Mouse (Mus musculus) forebrain, embryonic 15.5 days (tissue): Measurements from ENCODE around the gene Nt5c2. TPM values are rescaled to one million over a fixed set of nuclear protein-coding genes. Genes with fewer than 3 reads are reported as not detected.
A peak's percentile ranks its signal among the peaks of the same experiment; 100 is the strongest.
"Not testable (repeated sequence)": the region's sequence is repeated elsewhere in the genome, so short reads cannot be mapped to it uniquely, and the experiment has no call there.

Source experiments
- ATAC-seq: fragments of 200-750 bp; cut with Nextera tagmentation; replicated peaks from 2 replicates; pipeline ENCODE4 v1.8.0; 2017; ENCODE audit warnings: mild to moderate bottlenecking, moderate TSS enrichment, moderate library complexity
- H3K27ac ChIP-seq: fragments of 300-500 bp; sonication (generic); replicated peaks from 2 replicates; pipeline ENCODE4 v1.5.1; 2015; ENCODE audit warnings: mild to moderate bottlenecking, inconsistent platforms
- H3K27me3 ChIP-seq: fragments of 300-500 bp; sonication (generic); 2 replicates; pipeline ENCODE4 v1.6.1; 2015; ENCODE audit warnings: inconsistent platforms
- H3K36me3 ChIP-seq: fragments of 300-500 bp; sonication (generic); 2 replicates; pipeline ENCODE4 v1.6.1; 2015; ENCODE audit warnings: mild to moderate bottlenecking, inconsistent platforms
- H3K4me1 ChIP-seq: fragments of 300-500 bp; sonication (generic); 2 replicates; pipeline ENCODE4 v1.6.1; 2015; ENCODE audit warnings: inconsistent platforms
- H3K4me2 ChIP-seq: fragments of 300-500 bp; sonication (generic); replicated peaks from 2 replicates; pipeline ENCODE4 v1.6.1; 2015; ENCODE audit warnings: mild to moderate bottlenecking, inconsistent platforms
- H3K4me3 ChIP-seq: fragments of 300-500 bp; sonication (generic); 2 replicates; pipeline ENCODE4 v1.5.1; 2015; ENCODE audit warnings: mild to moderate bottlenecking, inconsistent platforms
- H3K9ac ChIP-seq: fragments of 300-500 bp; sonication (generic); replicated peaks from 2 replicates; pipeline ENCODE4 v1.6.1; 2015; ENCODE audit warnings: mild to moderate bottlenecking, inconsistent platforms
- H3K9me3 ChIP-seq: fragments of 300-500 bp; sonication (generic); 2 replicates; pipeline ENCODE4 v1.6.1; 2016; ENCODE audit warnings: inconsistent platforms
- WGBS: fragments of 180-500 bp; shearing (Covaris S2); methylation state at CpG from one replicate; pipeline ENCODE4 v1.1.7; 2015; ENCODE audit warnings: mixed read lengths; 5-methylcytosine and 5-hydroxymethylcytosine counted together
- polyA plus RNA-seq: library from polyadenylated mRNA; unstranded; fragments of >200 nt; fragmentation: Nextera tagmentation; extraction: Ambion mirVana; gene quantifications from 2 replicates; pipeline ENCODE4 v1.2.1, GENCODE M21; 2015

The Nt5c2 gene
- polyA plus RNA-seq, 1 experiment from 2014 or later = 78.2 TPM

GRCm38 (mm10) chr19:47015396-47015795 lies 443 bp upstream of the Nt5c2 start:
- H3K27ac ChIP-seq = peak overlapping the region; percentile 93
- H3K4me1 ChIP-seq = peaks cover 36% of the 10 kb centered on the region
- peak overlapping the region; percentile 69 for H3K9ac ChIP-seq
- ATAC-seq = peak; percentile 16
- 0 out of 2 replicates have a peak, but pooled peaks cover under 1% of the 10 kb centered on the region for H3K36me3 ChIP-seq
- peaks cover 21% of the 10 kb centered on the region; the same call in 1 of the 2 replicates for H3K27me3 ChIP-seq
- no peaks in the 10 kb centered on the region for H3K9me3 ChIP-seq
- H3K4me3 ChIP-seq = peak overlapping the region; percentile 56
- peak overlapping the region; percentile 80 for H3K4me2 ChIP-seq
- WGBS = under 1% methylated on average over 37 of the region's 37 CpGs

DNA sequence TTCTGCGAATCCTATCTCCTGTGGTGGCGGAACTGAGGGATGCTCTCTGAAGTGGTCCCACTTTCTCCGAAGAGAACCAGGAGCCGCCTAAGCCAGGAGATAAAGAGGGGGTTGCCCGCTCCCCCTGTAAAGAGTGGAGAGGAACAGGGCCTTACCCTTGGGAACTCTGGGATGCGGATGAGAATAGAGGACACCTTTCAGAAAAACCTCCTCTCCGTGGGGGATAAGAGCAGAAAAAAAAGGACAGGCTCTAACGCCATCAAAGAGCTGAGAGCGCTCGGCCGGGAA lies 850 bp downstream of the Nt5c2 start:
- peaks cover 27% of the 10 kb centered on the region for H3K4me1 ChIP-seq
- H3K4me3 ChIP-seq = peak overlapping the region; percentile 56
- no peaks in the 10 kb centered on the region for H3K36me3 ChIP-seq
- H3K4me2 ChIP-seq = peak overlapping the region; percentile 80
- H3K9ac ChIP-seq = peak overlapping the region; percentile 69
- H3K27me3 ChIP-seq = peaks cover 21% of the 10 kb centered on the region; the same call in 1 of the 2 replicates
- WGBS = under 1% methylated on average over 11 of the region's 11 CpGs
- H3K27ac ChIP-seq = peak overlapping the region; percentile 93
- peak; percentile 33; the same call in 1 of the 2 replicates for ATAC-seq
- no peaks in the 10 kb centered on the region for H3K9me3 ChIP-seq

DNA sequence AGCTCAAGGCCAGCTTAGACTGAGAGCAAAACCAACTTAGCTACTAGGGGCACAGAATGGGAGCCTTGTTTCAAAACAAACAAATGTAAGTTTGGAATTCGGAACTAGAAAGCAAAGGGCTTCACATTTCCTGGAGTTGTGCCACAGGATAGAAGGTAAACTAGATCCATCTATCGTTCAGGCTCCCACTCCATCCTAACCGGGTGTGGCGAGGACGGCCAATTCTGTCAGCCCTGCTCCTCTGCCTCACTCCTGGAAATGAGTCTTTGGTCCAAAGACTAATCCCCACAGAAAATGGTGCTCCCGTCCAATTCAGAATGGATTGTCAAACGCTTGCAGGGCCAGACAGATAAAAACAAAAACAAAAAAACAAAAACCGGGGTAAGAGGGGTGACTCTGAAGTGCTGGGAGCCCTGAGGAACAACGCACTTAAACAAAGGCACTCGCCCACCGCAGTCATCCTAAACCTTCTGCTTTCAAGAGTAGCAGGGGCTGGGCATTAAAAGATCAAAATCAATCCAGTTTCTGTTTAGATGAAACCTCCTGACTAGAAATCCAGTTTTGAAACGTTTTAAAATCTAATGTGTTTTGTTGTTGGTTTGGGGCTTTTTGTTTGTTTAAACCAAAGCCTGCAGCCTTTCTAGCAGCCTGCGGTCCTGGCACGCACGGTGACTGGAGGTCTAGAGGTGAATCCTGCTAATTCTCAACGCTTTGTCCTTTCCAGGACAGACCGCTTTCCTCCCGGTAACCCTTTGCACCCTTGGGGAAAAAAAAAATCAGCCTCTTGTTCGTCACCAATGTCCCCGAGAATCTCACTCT lies 1.4 kb downstream of the Nt5c2 start:
- H3K36me3 ChIP-seq = no peaks in the 10 kb centered on the region

DNA sequence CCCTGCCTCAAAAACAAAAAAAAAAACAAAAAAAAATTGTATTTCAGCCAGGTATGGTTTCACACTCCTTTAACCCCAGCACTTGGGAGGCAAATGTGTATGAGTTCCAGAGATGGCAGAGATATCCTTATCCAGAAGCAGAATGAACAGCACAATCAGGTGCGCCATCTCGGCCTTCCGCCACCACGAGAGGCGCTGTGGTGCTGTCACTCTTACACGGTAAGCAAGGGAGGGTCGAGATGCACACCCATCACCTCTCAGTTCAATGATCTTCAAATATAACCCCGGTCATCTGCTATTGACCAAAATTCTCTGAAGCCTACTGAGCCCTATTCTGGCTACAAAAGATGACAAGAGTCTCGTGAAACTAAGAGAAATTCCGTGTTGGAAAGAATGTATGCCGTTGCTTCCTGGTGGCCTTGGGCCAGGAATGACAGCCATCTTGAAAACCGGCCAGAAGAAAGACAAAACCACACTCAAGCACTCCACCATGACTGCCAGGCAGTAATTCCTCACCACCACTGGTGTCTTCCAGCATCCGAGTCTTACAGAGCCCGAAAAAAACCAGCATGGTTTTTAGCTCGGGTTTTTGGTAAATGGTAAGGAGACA lies 2.3 kb downstream of the Nt5c2 start:
- 85% methylated on average over 15 of the region's 15 CpGs for WGBS
- no peak overlapping the region for H3K9ac ChIP-seq
- H3K36me3 ChIP-seq = no peaks in the 10 kb centered on the region
- no peak overlapping the region for H3K27ac ChIP-seq
- no peak for ATAC-seq
- peaks cover 19% of the 10 kb centered on the region; the same call in 1 of the 2 replicates for H3K27me3 ChIP-seq
- H3K9me3 ChIP-seq = no peaks in the 10 kb centered on the region
- H3K4me1 ChIP-seq = peaks cover 16% of the 10 kb centered on the region
- peak overlapping the region; percentile 80; the same call in 1 of the 2 replicates for H3K4me2 ChIP-seq
- H3K4me3 ChIP-seq = peak overlapping the region; percentile 56; the same call in 1 of the 2 replicates

More for the DNA sequence above, 1.4 kb downstream of the Nt5c2 start:
- H3K27me3 ChIP-seq = peaks cover 21% of the 10 kb centered on the region; the same call in 1 of the 2 replicates
- H3K4me2 ChIP-seq = peak overlapping the region; percentile 80
- H3K9me3 ChIP-seq = no peaks in the 10 kb centered on the region
- no peak for ATAC-seq
- peak overlapping the region; percentile 69 for H3K9ac ChIP-seq
- H3K27ac ChIP-seq = peak overlapping the region; percentile 93
- H3K4me1 ChIP-seq = peaks cover 23% of the 10 kb centered on the region
- peak overlapping the region; percentile 56 for H3K4me3 ChIP-seq
- WGBS = 10% methylated on average over 20 of the region's 20 CpGs

- no peak overlapping the region for H3K4me2 ChIP-seq
- no peak overlapping the region for H3K4me3 ChIP-seq
- H3K27ac ChIP-seq = no peak overlapping the region
- 91% methylated on average over 5 of the region's 5 CpGs for WGBS
- no peaks in the 10 kb centered on the region for H3K36me3 ChIP-seq
- no peak for ATAC-seq
- no peaks in the 10 kb centered on the region for H3K9me3 ChIP-seq
- peaks cover 8% of the 10 kb centered on the region for H3K4me1 ChIP-seq
- H3K27me3 ChIP-seq = peaks cover 12% of the 10 kb centered on the region; the same call in 1 of the 2 replicates
- H3K9ac ChIP-seq = no peak overlapping the region
Observed at GRCm38 (mm10) chr19:47009943-47010342, 5.0 kb downstream of the Nt5c2 start.

- Histone ChIP-seq H3K4me1 (peaks cover 8% of the 10 kb centered on the region), H3K27me3 (peaks cover 12% of the 10 kb centered on the region; the same call in 1 of the 2 replicates), H3K9me3 (no peaks in the 10 kb centered on the region), H3K4me2 (no peak overlapping the region), H3K36me3 (no peaks in the 10 kb centered on the region), H3K4me3 (no peak overlapping the region), H3K9ac (no peak overlapping the region), H3K27ac (no peak overlapping the region)
- 91% methylated on average over 7 of the region's 7 CpGs for WGBS
- ATAC-seq = no peak
Observed at GRCm38 (mm10) chr19:47009420-47009819, 5.5 kb downstream of the Nt5c2 start.

- H3K4me2 ChIP-seq = no peak overlapping the region
- H3K9ac ChIP-seq = no peak overlapping the region
- H3K27ac ChIP-seq = no peak overlapping the region
- H3K27me3 ChIP-seq = no peaks in the 10 kb centered on the region
- H3K4me3 ChIP-seq = no peak overlapping the region
- ATAC-seq = no peak
- 2% methylated on average over 4 of the region's 4 CpGs for WGBS
- no peaks in the 10 kb centered on the region for H3K4me1 ChIP-seq
- H3K36me3 ChIP-seq = no peaks in the 10 kb centered on the region
- no peaks in the 10 kb centered on the region for H3K9me3 ChIP-seq
Observed at GRCm38 (mm10) chr19:47006321-47006720, 8.6 kb downstream of the Nt5c2 start.

DNA sequence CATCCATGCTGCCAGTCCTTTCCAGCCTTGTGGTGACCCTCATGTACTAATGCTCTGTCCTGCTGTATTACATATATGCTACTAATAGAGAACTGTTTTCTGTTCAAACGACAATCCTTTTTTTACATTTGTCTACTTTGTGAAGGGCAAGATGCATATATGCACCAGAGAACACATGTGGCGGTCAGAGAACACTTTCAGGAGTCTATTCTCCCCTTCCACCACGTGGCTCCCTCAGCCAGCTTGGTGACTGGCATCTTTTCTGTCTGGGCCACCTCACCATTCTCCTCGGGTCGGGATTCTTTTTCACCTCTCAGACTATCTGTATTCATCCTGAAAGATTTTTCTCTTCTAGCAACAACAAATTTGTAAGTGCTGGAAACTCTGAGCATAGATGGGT lies 9.1 kb downstream of the Nt5c2 start:
- ATAC-seq = no peak
- H3K27me3 ChIP-seq = no peaks in the 10 kb centered on the region
- no peak overlapping the region for H3K4me2 ChIP-seq
- no peak overlapping the region for H3K27ac ChIP-seq
- H3K4me1 ChIP-seq = no peaks in the 10 kb centered on the region
- H3K36me3 ChIP-seq = no peaks in the 10 kb centered on the region
- 60% methylated on average over 5 of the region's 5 CpGs for WGBS
- H3K9me3 ChIP-seq = no peaks in the 10 kb centered on the region
- H3K9ac ChIP-seq = no peak overlapping the region
- no peak overlapping the region for H3K4me3 ChIP-seq

GRCm38 (mm10) chr19:47003742-47004511 lies 11.0 kb downstream of the Nt5c2 start:
- no peaks in the 10 kb centered on the region for H3K9me3 ChIP-seq
- no peak overlapping the region for H3K4me3 ChIP-seq
- H3K9ac ChIP-seq = no peak overlapping the region
- H3K4me1 ChIP-seq = no peaks in the 10 kb centered on the region
- H3K36me3 ChIP-seq = no peaks in the 10 kb centered on the region
- H3K4me2 ChIP-seq = no peak overlapping the region
- H3K27ac ChIP-seq = no peak overlapping the region
- H3K27me3 ChIP-seq = no peaks in the 10 kb centered on the region
- ATAC-seq = no peak
- 79% methylated on average over 6 of the region's 6 CpGs for WGBS

DNA sequence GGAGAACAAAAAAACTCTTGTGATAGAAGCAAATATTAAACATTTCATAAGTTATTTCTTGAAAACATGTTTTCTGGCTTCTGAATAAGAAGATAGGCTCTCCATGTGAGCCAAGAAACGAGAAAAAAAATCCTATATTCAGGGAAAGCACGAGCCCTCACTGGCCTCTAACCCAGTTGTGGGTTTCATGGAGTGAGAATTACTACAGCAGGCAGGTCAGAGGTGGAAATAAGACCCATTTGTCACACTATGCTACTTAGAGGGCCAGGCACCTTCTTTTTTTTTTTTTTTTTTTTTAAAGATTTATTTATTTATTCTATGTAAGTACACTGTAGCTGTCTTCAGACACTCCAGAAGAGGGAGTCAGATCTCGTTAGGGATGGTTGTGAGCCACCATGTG lies 14.6 kb downstream of the Nt5c2 start:
- H3K4me3 ChIP-seq, H3K27me3 ChIP-seq, H3K9ac ChIP-seq, H3K9me3 ChIP-seq, H3K4me2 ChIP-seq, H3K36me3 ChIP-seq, ATAC-seq, H3K4me1 ChIP-seq, H3K27ac ChIP-seq: not testable (repeated sequence)
- 74% methylated on average over 3 of the region's 3 CpGs for WGBS

- H3K36me3 ChIP-seq = no peaks in the 10 kb centered on the region
- no peak overlapping the region for H3K27ac ChIP-seq
- WGBS = 88% methylated on average over 6 of the region's 6 CpGs
- no peak for ATAC-seq
- H3K9ac ChIP-seq = no peak overlapping the region
- H3K4me2 ChIP-seq = no peak overlapping the region
- H3K4me1 ChIP-seq = 0 out of 2 replicates have a peak, but pooled peaks cover 4% of the 10 kb centered on the region
- H3K9me3 ChIP-seq = no peaks in the 10 kb centered on the region
- H3K4me3 ChIP-seq = no peak overlapping the region
- no peaks in the 10 kb centered on the region for H3K27me3 ChIP-seq
Observed at GRCm38 (mm10) chr19:46999753-47000152, 15.2 kb downstream of the Nt5c2 start.

DNA sequence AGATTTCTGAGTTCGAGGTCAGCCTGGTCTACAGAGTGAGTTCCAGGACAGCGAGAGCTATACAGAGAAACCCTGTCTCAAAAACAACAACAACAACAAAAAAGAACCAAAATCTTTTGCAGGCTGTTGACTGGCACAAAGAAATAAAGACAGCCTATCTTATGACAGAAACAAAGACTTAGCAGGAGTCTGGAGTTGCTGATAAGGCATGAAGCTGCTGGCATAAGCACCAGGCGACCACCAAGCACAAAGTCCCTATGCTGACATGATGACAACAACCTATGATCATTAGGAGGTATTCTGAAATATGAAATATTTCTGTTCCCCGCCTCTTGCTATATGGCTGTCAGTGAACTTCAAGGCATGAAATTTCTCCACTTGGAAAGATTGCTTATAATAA lies 16.0 kb downstream of the Nt5c2 start:
- H3K4me2 ChIP-seq = no peak overlapping the region
- H3K9me3 ChIP-seq = no peaks in the 10 kb centered on the region
- no peaks in the 10 kb centered on the region for H3K27me3 ChIP-seq
- no peak for ATAC-seq
- WGBS = 73% methylated on average over 4 of the region's 4 CpGs
- no peak overlapping the region for H3K4me3 ChIP-seq
- H3K27ac ChIP-seq = peak overlapping the region; percentile 77; the same call in 1 of the 2 replicates
- no peak overlapping the region for H3K9ac ChIP-seq
- H3K36me3 ChIP-seq = no peaks in the 10 kb centered on the region
- 0 out of 2 replicates have a peak, but pooled peaks cover 4% of the 10 kb centered on the region for H3K4me1 ChIP-seq
